Mouse (Mus musculus) testis, adult 2 months (tissue): Measurements from ENCODE around the gene Tcf12.

Source experiments
- CTCF ChIP-seq: fragments of 200-500 bp; IDR thresholded peaks from 2 replicates; pipeline ENCODE4 v1.5.1; 2012; ENCODE audit warnings: low read depth, mild to moderate bottlenecking, inconsistent platforms, low read length, moderate library complexity; ENCODE audit not compliant: control insufficient read depth, insufficient read depth, insufficient replicate concordance
- POLR2A ChIP-seq: fragments of 200-500 bp; IDR thresholded peaks from 2 replicates; pipeline ENCODE4 v1.6.1; 2012; ENCODE audit warnings: low read depth, mild to moderate bottlenecking, inconsistent platforms, low read length, moderate library complexity; ENCODE audit not compliant: control insufficient read depth

GRCm38 (mm10) chr9:72129884-72130283 is 18.2 kb upstream of the Tcf12 start:
- TF ChIP-seq POLR2A (no peak), CTCF (no peak)
